Mouse (Mus musculus): ENCODE results near the gene Spr. TPM values are rescaled to one million over a fixed set of nuclear protein-coding genes. Genes with fewer than 3 reads are reported as not detected.
"Not testable (repeated sequence)": the region's sequence is repeated elsewhere in the genome, so short reads cannot be mapped to it uniquely, and the experiment has no call there.

Spr gene
- polyA plus RNA-seq, 1 experiment from 2014 or later, result 101 TPM

DNA sequence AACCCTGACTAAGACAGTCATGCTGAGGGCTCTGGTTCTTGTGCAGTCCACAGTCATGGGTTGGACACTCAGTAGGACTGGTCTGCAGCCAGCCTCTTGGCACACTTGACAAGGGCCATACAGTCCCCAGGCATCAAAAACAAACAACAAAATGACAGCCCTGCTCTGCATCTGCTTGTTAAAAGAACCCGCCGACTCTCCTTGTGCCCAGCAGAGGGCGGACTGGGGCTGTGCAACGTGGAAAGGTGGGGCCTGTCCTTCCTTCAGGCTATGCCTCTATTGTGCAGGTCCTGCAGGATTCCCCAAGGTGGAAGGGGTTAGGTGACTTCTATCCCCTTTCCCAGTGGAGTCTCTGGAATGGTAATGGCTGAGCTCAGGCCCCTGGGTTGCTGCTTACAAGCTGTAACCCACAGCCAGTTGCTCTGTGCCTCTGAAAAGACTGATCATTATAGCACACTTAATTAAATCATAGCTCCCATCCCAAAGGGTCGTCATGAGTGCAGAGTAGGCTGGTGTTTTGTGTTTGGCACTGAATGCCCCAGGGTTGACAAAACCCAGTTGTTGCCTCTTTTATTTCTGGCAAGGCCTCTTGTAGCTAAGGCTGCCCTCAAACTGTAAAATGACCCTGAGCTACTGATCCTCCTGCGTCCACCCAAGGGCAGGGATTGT lies 21.7 kb upstream of the Spr start:
- not testable (repeated sequence) for H3K9ac ChIP-seq (ENCODE audit: low read depth, low read length); H3K9me3 ChIP-seq (ENCODE audit: control insufficient read depth, low read length); H3K4me1 ChIP-seq (ENCODE audit: control insufficient read depth, insufficient read depth, low read length); H3K27ac ChIP-seq (ENCODE audit: low read length); H3K4me2 ChIP-seq (ENCODE audit: low read depth, low read length); H3K4me3 ChIP-seq (ENCODE audit: low read length); H3K27me3 ChIP-seq (replicated peaks; ENCODE audit: control insufficient read depth, insufficient read depth, low read length); H3K36me3 ChIP-seq (ENCODE audit: control insufficient read depth, insufficient read depth, low read length)
- 0 out of 2 replicates have a peak, but pooled peaks have one; percentile 25 for ATAC-seq
- WGBS, result 20% methylated on average over 6 of the region's 6 CpGs

DNA sequence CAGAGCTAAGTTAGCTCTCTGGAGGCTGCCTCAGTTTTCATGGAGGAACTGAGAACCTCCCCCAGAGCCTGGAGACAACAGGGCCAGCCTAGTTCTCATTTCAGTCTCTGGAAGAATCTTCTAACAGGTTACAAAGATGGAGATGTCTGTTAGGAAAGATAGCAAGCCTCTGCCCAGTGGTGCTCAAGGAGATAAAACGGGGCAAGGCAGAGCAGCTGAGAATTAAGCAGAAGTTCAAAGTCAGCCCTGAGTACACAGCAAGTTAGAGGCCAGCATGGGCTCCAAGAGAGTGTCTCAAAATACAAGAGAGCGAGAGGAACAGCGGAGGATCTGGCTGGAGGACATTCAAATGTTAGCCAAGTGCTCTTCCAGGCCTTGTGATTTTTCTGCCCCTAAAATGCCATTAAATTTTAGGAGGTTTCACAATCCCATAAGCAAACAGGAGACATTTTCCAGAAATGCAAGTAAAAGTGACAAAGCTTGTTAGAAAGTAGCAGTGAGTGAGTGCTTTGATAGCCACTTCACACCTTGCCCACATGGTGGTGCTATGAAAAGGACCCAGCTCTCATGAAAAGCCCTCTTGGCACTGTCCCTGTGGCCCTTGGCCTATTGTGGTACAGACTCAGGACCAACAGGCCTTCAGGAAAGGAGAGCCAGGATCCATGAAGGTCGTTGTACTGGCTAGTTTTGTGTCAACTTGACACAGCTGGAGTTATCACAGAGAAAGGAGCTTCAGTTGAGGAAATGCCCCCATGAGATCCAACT lies 20.7 kb upstream of the Spr start:
- not testable (repeated sequence) for H3K27ac ChIP-seq (ENCODE audit: low read length); H3K27me3 ChIP-seq (replicated peaks; ENCODE audit: control insufficient read depth, insufficient read depth, low read length); H3K36me3 ChIP-seq (ENCODE audit: control insufficient read depth, insufficient read depth, low read length); ATAC-seq; H3K4me1 ChIP-seq (ENCODE audit: control insufficient read depth, insufficient read depth, low read length); H3K4me2 ChIP-seq (ENCODE audit: low read depth, low read length); H3K4me3 ChIP-seq (ENCODE audit: low read length); H3K9me3 ChIP-seq (ENCODE audit: control insufficient read depth, low read length); H3K9ac ChIP-seq (ENCODE audit: low read depth, low read length)
- 73% methylated on average over 4 of the region's 4 CpGs for WGBS

DNA sequence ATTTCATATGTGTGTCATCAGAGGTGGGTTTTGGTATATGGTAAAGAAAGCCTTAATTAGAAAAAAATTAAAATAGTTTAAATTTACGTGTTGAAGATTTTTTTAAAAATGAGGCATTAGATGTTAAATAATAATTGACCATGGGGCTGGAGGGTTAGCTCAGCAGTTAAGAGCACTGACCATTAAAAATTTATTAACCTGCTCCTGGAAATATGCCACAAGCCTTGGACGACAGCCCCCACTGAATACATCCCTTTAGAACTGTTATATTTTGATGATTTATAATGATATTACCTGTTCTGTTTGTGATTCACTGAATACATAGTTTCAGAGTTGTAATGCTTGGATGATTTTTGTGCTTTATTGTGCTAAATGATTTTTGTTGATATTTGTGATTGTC lies 19.0 kb upstream of the Spr start:
- H3K4me2 ChIP-seq (ENCODE audit: low read depth, low read length); H3K4me1 ChIP-seq (ENCODE audit: control insufficient read depth, insufficient read depth, low read length); ATAC-seq; H3K27ac ChIP-seq (ENCODE audit: low read length); H3K27me3 ChIP-seq (replicated peaks; ENCODE audit: control insufficient read depth, insufficient read depth, low read length); H3K36me3 ChIP-seq (ENCODE audit: control insufficient read depth, insufficient read depth, low read length); H3K4me3 ChIP-seq (ENCODE audit: low read length); H3K9me3 ChIP-seq (ENCODE audit: control insufficient read depth, low read length); H3K9ac ChIP-seq (ENCODE audit: low read depth, low read length): not testable (repeated sequence)
- 78% methylated on average over 2 of the region's 2 CpGs for WGBS

DNA sequence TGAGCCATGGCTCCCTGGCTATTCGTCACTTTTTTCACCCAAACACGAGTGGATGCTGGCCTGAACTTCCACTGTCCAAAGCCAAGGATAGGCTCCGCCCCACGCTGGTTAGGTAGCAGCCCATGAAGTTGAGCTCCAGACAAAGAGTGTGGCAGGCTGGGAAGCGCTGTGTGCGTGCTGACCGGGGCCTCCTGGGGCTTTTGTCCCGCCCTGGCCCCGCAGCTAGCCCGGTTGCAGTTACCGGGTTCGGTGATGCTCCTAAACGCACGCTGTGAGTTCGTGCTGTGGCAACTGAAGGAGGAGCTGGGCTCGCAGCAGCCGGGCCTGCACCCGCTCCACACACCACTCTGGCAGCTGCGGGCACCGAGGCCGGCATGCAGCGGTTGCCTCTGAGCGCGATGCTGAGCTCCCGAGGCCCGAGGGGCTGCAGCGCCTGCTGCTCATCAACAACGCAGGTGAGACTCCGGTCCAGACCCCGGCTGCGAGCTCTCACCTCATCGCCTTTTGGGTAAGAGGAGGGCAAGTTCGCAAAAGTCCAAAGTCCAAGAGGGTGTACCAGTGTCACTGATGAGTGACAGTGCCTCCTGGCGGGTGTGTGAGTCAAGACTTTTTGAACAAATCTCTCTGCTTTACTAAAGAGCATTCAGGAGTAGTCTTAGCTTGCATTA lies 17.4 kb upstream of the Spr start:
- Histone ChIP-seq H3K27me3 (replicated peaks; ENCODE audit: control insufficient read depth, insufficient read depth, low read length) (no peaks in the 10 kb centered on the region), H3K9ac (ENCODE audit: low read depth, low read length) (peak overlapping the region; percentile 69), H3K4me2 (ENCODE audit: low read depth, low read length) (peak overlapping the region; percentile 87), H3K4me1 (ENCODE audit: control insufficient read depth, insufficient read depth, low read length) (peaks cover 10% of the 10 kb centered on the region), H3K27ac (ENCODE audit: low read length) (no peak overlapping the region), H3K4me3 (ENCODE audit: low read length) (peak overlapping the region; percentile 56), H3K36me3 (ENCODE audit: control insufficient read depth, insufficient read depth, low read length) (no peaks in the 10 kb centered on the region), H3K9me3 (ENCODE audit: control insufficient read depth, low read length) (no peaks in the 10 kb centered on the region)
- ATAC-seq, result peak; percentile 64
- WGBS, result 2% methylated on average over 34 of the region's 34 CpGs

DNA sequence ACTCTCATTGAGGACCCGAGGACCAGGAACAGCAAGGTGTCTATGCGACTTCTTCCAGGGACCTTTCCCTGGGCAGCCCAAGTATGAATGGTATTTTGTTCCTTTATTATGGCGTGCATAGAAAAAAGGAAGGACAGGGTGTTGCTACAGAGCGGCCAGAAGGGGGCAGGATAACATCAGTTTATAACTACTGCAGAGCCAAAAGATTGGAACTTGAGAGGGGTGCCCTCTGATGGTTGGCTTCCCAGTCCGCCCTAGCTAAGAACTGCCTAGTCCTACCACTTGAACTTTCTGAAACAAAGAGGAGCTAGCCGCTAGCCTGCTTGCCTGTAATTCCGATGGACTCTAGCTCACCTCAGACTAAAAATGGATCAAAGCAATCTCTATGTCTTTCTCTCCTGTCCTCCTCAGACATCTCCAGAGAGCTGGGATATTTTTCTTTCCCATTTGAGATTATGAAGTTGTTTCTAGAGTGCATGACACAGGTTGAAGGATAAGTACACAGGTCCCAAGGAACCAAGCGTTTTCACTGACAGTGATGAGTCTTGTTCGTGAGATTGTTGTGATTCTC lies 16.5 kb upstream of the Spr start:
- Histone ChIP-seq H3K4me2 (ENCODE audit: low read depth, low read length) (no peak overlapping the region), H3K9me3 (ENCODE audit: control insufficient read depth, low read length) (no peaks in the 10 kb centered on the region), H3K4me3 (ENCODE audit: low read length) (no peak overlapping the region), H3K4me1 (ENCODE audit: control insufficient read depth, insufficient read depth, low read length) (peaks cover 10% of the 10 kb centered on the region), H3K36me3 (ENCODE audit: control insufficient read depth, insufficient read depth, low read length) (no peaks in the 10 kb centered on the region), H3K27me3 (replicated peaks; ENCODE audit: control insufficient read depth, insufficient read depth, low read length) (no peaks in the 10 kb centered on the region), H3K27ac (ENCODE audit: low read length) (no peak overlapping the region), H3K9ac (ENCODE audit: low read depth, low read length) (no peak overlapping the region)
- 19% methylated on average over 9 of the region's 9 CpGs for WGBS
- peak; percentile 26; the same call in 1 of the 2 replicates for ATAC-seq

DNA sequence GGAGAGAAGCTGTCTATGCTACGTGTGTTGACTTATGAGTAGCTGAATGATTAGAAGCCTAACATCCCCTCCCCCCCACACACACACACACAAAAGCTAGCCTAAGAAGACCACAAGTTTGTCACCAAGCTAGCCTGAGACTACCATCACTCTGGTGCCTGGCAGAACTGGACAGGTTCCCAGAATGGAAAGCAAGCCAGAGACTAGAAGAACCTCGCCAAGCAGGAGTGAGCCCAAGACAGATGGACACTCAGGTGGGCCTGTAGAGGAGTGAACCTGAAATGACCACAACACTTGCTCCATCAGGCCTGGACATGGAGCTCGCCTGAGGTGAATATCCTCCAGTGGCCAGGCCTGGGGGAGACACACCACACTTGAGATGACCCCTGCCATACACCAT lies 12.8 kb upstream of the Spr start:
- ATAC-seq, result no peak
- 80% methylated on average over 3 of the region's 3 CpGs for WGBS

DNA sequence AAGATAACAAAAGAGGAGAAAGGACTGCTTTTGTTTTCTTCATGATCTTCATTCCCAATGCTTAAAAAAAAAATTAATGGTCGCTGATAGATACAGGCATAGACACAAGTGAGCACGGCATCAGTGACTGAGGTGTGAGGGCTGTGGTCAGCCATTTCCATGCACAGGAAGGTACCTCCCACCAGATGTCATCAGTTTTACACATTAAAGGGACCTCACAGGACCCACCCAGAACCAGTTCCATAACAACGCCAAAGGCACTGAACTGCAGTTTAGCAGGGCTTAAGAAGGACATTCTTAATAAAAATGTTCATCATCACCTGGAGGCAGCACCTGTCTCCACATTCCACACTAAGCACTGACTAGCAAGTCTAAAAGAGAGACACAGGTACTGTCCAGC lies 10.1 kb upstream of the Spr start:
- no peak for ATAC-seq
- Histone ChIP-seq H3K4me1 (ENCODE audit: control insufficient read depth, insufficient read depth, low read length) (no peaks in the 10 kb centered on the region), H3K27ac (ENCODE audit: low read length) (no peak overlapping the region), H3K4me3 (ENCODE audit: low read length) (no peak overlapping the region), H3K9ac (ENCODE audit: low read depth, low read length) (no peak overlapping the region), H3K36me3 (ENCODE audit: control insufficient read depth, insufficient read depth, low read length) (no peaks in the 10 kb centered on the region), H3K4me2 (ENCODE audit: low read depth, low read length) (no peak overlapping the region), H3K9me3 (ENCODE audit: control insufficient read depth, low read length) (no peaks in the 10 kb centered on the region), H3K27me3 (replicated peaks; ENCODE audit: control insufficient read depth, insufficient read depth, low read length) (no peaks in the 10 kb centered on the region)
- WGBS, result 60% methylated on average over 3 of the region's 3 CpGs

More for the DNA sequence above, 12.8 kb upstream of the Spr start:
- no peaks in the 10 kb centered on the region for H3K27me3 ChIP-seq (replicated peaks; ENCODE audit: control insufficient read depth, insufficient read depth, low read length)
- no peak overlapping the region for H3K27ac ChIP-seq (ENCODE audit: low read length)
- H3K36me3 ChIP-seq (ENCODE audit: control insufficient read depth, insufficient read depth, low read length), result no peaks in the 10 kb centered on the region
- no peak overlapping the region for H3K4me3 ChIP-seq (ENCODE audit: low read length)
- no peaks in the 10 kb centered on the region for H3K9me3 ChIP-seq (ENCODE audit: control insufficient read depth, low read length)
- peaks cover 6% of the 10 kb centered on the region; the same call in 1 of the 2 replicates for H3K4me1 ChIP-seq (ENCODE audit: control insufficient read depth, insufficient read depth, low read length)
- H3K9ac ChIP-seq (ENCODE audit: low read depth, low read length), result no peak overlapping the region
- H3K4me2 ChIP-seq (ENCODE audit: low read depth, low read length), result no peak overlapping the region

DNA sequence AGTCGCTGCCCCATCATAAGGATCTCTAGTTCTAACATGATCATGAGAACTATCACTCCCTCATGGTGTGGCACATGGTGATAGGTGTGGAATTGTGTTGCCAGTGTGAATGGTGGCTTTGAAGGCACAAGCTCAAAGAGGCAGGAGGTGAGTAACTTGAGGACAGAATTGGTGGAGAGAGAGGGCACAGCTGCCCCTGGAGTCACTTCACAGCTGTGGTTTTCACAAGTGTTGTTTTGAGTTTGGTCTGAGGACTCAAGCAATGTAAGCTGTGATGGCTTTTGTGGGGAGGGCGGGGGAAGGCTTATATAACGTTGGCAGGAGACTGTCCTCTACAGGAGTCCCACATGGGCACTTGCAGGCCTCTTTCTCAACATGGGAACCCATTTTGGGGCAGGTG lies 6.9 kb upstream of the Spr start:
- no peaks in the 10 kb centered on the region for H3K4me1 ChIP-seq (ENCODE audit: control insufficient read depth, insufficient read depth, low read length)
- ATAC-seq, result no peak
- H3K4me3 ChIP-seq (ENCODE audit: low read length), result no peak overlapping the region
- no peak overlapping the region for H3K9ac ChIP-seq (ENCODE audit: low read depth, low read length)
- H3K9me3 ChIP-seq (ENCODE audit: control insufficient read depth, low read length), result no peaks in the 10 kb centered on the region
- no peaks in the 10 kb centered on the region for H3K27me3 ChIP-seq (replicated peaks; ENCODE audit: control insufficient read depth, insufficient read depth, low read length)
- 72% methylated on average over 3 of the region's 3 CpGs for WGBS
- H3K4me2 ChIP-seq (ENCODE audit: low read depth, low read length), result no peak overlapping the region
- no peak overlapping the region for H3K27ac ChIP-seq (ENCODE audit: low read length)
- no peaks in the 10 kb centered on the region for H3K36me3 ChIP-seq (ENCODE audit: control insufficient read depth, insufficient read depth, low read length)

DNA sequence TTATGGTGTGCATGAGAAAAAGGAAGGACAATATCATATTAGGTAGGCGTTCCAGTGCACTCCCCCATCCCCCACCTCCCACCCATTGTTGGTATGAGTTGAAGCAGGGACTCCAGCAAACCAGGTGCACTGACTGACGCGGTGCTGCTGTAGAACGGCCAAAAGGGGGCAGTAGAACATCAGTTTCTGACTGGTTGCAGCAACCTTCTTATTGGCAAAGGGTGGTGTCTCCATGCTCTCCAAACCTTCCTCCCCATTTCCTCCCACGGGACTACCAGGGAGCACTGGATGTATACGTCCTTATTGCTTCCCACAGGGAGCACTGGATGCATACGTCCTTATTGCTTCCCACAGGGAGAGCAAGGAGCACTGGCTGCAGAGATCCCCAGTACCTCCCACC lies 3.4 kb upstream of the Spr start:
- H3K9ac ChIP-seq (ENCODE audit: low read depth, low read length); H3K4me1 ChIP-seq (ENCODE audit: control insufficient read depth, insufficient read depth, low read length); H3K27me3 ChIP-seq (replicated peaks; ENCODE audit: control insufficient read depth, insufficient read depth, low read length); H3K4me2 ChIP-seq (ENCODE audit: low read depth, low read length); H3K9me3 ChIP-seq (ENCODE audit: control insufficient read depth, low read length); H3K4me3 ChIP-seq (ENCODE audit: low read length); ATAC-seq; H3K27ac ChIP-seq (ENCODE audit: low read length); H3K36me3 ChIP-seq (ENCODE audit: control insufficient read depth, insufficient read depth, low read length): not testable (repeated sequence)
- WGBS, result 6% methylated on average over 6 of the region's 7 CpGs
